Mouse (Mus musculus): ENCODE results near the gene Fam117a.

GRCm38 (mm10) chr11:95299886-95300285, 36.9 kb upstream of the Fam117a start:
- TF ChIP-seq CTCF (IDR thresholded peaks at IDR 0.05; ENCODE audit: low read depth, low read length) (no peak), POLR2A (IDR thresholded peaks at IDR 0.05; ENCODE audit: extremely low read depth, insufficient read depth, low read length) (no peak)
